Mouse (Mus musculus): ENCODE results near the gene Zfp53. TPM values are rescaled to one million over a fixed set of nuclear protein-coding genes. Genes with fewer than 3 reads are reported as not detected.
A peak's percentile ranks its signal among the peaks of the same experiment; 100 is the strongest.
"Not testable (repeated sequence)": the region's sequence is repeated elsewhere in the genome, so short reads cannot be mapped to it uniquely, and the experiment has no call there.

Gene Zfp53
- total and polyA plus RNA-seq, 2 experiments from 2014 or later: 6.2 to 11.3 TPM

DNA sequence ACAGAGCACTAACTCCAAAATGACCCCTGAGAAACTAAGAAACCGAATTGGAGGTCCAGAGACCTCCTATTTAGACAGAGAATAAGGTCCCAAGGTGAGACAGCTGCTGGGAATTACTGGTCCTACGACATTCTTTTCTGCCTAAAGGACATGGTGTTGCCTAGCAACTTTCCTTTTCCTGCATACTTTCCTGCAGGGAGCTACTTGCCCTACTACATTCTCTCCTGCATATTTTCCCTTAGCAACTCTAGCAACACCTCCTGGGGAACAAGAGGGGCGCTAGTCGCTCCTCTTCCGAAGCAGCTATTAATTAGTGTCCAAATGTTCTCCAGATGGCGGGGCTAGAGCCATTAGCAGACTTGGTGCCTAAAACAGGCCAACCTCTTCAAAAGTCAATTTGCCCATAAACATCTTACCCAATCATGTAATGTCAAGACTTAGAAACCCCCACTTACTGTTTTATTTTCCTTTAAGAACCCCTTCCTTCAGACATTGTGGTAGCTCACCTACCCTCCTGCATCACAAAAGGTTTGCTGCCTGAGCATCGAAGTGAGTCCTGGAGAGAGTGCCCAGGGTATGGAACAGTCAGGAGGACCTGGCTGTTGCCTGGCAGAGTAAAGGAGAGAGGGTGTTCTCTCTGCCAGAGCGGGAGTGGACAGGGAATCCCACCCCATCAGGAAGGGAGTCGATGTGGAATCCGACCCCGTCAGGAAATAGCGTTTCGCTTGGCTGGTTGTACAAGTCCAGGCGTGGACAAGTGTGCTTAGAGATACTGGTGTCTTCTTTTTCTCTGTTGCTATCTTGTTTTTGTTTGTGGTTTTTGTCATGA is 15.2 kb upstream of the Zfp53 start:
- Histone ChIP-seq H3K36me3 (ENCODE audit: insufficient read depth) (no peaks in the 10 kb centered on the region), H3K4me2 (ENCODE audit: low read depth) (no peak overlapping the region), H3K9ac (no peak overlapping the region), H3K27ac (ENCODE audit: low read depth, low read length) (no peak overlapping the region), H3K4me1 (ENCODE audit: insufficient read depth) (no peaks in the 10 kb centered on the region), H3K9me3 (ENCODE audit: low read length) (no peaks in the 10 kb centered on the region), H3K4me3 (ENCODE audit: low read depth, low read length) (no peak overlapping the region), H3K27me3 (ENCODE audit: insufficient read depth, low read length) (no peaks in the 10 kb centered on the region)
- ATAC-seq (peak; percentile 27; the same call in 1 of the 2 replicates), DNase-seq (no peak)
- 47% methylated on average over 14 of the region's 14 CpGs for WGBS
- 0 out of 2 replicates have a peak, but pooled peaks have one; percentile 6 for TF ChIP-seq CTCF (IDR thresholded peaks at IDR 0.05; ENCODE audit: low read depth)

DNA sequence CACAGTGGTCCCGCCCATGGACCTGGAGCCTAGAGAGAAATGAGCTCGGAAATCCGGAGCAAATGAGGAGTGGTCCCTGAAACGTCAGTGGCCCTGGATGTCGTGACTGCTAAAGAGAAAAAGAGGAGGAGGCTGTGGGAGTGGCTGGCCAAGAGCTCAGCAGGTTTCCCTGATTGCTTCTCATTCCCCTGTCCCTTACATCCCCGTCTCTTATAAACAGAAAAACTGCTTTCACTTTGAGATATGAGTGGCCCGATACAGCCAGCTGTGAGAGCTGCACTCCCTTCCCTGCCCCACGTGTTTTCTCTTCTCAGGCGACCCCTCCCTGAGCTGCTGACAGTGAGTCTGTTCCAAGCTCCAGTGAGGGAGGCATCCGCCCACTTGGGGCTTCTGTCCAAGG is 14.1 kb upstream of the Zfp53 start:
- ATAC-seq; H3K27ac ChIP-seq (ENCODE audit: low read depth, low read length); H3K36me3 ChIP-seq (ENCODE audit: insufficient read depth); H3K27me3 ChIP-seq (ENCODE audit: insufficient read depth, low read length); H3K4me3 ChIP-seq (ENCODE audit: low read depth, low read length); H3K4me1 ChIP-seq (ENCODE audit: insufficient read depth); DNase-seq; H3K4me2 ChIP-seq (ENCODE audit: low read depth); H3K9me3 ChIP-seq (ENCODE audit: low read length); H3K9ac ChIP-seq: not testable (repeated sequence)
- WGBS: 20% methylated on average over 8 of the region's 10 CpGs

DNA sequence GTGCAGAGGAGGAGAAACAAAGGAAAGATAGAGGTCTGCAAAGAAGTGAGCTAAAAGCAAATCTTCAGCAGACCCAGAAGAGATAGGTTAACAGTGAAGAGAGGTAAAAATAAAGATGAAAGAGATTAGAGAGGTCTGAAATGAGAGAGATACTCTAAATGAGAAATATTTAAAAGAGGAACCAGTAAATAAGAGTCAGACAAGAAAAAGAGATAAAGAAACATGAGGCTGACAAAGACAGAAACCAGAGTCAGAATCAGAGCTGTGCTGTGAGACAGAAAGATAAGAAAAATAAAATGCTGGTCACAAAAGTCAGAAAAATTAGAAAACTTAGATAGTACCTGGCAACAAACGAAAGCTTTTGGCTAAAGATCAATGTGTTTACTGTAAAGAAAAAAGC is 13.5 kb upstream of the Zfp53 start:
- H3K36me3 ChIP-seq (ENCODE audit: insufficient read depth); H3K4me2 ChIP-seq (ENCODE audit: low read depth); H3K9ac ChIP-seq; H3K27ac ChIP-seq (ENCODE audit: low read depth, low read length); H3K9me3 ChIP-seq (ENCODE audit: low read length); H3K4me3 ChIP-seq (ENCODE audit: low read depth, low read length); DNase-seq; ATAC-seq; H3K4me1 ChIP-seq (ENCODE audit: insufficient read depth); H3K27me3 ChIP-seq (ENCODE audit: insufficient read depth, low read length): not testable (repeated sequence)
- WGBS: 75% methylated on average over 1 of the region's 1 CpGs

DNA sequence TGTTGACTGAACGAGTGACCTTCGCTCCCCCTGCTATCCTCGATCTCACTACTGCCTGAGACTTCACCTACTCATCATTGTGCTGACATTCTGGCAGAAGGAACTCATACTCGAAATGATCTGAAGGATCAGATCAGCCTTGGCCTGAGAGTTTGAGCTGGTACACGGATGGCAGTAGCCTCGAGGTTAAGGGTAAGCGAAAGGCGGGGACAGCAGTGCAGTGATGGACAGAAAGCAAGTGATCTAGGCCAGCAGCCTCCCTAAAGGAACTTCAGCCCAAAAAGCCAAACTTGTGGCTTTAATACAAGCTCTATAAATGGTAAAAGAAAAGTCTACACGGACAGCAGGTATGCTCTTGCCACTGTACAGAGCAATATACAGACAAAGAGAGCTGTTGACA is 12.4 kb upstream of the Zfp53 start:
- not testable (repeated sequence) for H3K27ac ChIP-seq (ENCODE audit: low read depth, low read length); ATAC-seq; H3K9ac ChIP-seq; H3K9me3 ChIP-seq (ENCODE audit: low read length); H3K4me1 ChIP-seq (ENCODE audit: insufficient read depth); H3K27me3 ChIP-seq (ENCODE audit: insufficient read depth, low read length); H3K4me2 ChIP-seq (ENCODE audit: low read depth); DNase-seq; H3K36me3 ChIP-seq (ENCODE audit: insufficient read depth); H3K4me3 ChIP-seq (ENCODE audit: low read depth, low read length)
- 95% methylated on average over 4 of the region's 9 CpGs for WGBS

DNA sequence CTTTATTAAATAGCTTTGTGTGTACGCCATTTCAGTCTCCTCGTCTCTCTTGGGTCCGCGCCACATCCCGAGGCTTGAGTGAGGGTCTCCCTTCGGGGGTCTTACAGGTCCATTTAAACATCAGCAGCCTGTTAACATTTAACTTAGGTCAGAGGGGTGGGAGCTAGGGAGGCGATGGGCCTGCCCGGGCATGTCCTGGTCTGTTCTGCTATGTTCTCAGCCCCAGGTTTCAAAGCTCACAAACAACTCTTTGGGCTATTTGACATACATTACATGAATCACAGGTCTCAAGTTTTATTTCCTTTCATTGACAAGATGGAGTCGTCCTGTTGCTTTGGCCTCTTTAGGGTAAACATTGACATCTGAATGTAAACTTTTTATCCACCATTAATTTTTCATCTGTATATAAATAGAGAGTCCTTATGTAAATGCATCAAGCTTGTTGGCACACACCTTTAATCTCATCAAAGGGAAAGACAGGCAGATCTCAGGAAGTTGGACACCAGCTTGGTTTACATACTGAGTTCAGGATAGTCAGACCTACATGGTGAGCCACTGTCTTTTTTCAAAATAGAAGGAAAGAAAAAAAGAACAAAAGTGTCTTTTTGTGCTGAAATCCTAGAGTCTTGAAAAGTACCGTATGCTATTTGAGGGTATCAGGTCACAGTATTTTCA is 10.6 kb upstream of the Zfp53 start:
- H3K27ac ChIP-seq (ENCODE audit: low read depth, low read length); H3K4me2 ChIP-seq (ENCODE audit: low read depth); DNase-seq; ATAC-seq; H3K36me3 ChIP-seq (ENCODE audit: insufficient read depth); H3K27me3 ChIP-seq (ENCODE audit: insufficient read depth, low read length); H3K4me1 ChIP-seq (ENCODE audit: insufficient read depth); H3K9me3 ChIP-seq (ENCODE audit: low read length); H3K4me3 ChIP-seq (ENCODE audit: low read depth, low read length); H3K9ac ChIP-seq: not testable (repeated sequence)
- WGBS: 88% methylated on average over 10 of the region's 10 CpGs

DNA sequence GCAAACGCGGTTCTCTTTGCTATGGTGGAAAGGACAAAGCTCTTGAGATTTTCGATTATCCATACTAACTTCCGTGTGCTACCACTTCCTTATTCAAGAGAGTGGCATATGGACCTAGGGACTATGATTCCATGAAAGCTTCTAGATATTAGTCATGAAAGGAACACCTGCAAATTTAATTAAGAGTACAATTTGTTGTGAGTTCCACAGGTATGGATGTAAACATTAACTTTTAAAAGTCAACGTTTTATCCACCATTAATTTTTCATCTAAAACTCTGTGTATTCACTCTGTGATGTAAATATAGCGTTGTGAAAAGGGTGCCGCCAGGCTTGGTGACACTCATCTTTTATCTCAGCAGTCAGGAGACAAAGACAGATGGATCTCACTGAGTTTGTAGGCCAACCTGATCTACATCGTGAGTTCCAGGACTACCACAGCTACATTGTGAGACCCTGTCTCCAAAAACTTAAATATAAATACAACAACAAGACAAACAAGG is 753 bp downstream of the Zfp53 start:
- H3K4me1 ChIP-seq (ENCODE audit: insufficient read depth): 0 out of 2 replicates have a peak, but pooled peaks cover 7% of the 10 kb centered on the region
- no peaks in the 10 kb centered on the region for H3K9me3 ChIP-seq (ENCODE audit: low read length)
- peak overlapping the region; percentile 66 for H3K4me2 ChIP-seq (ENCODE audit: low read depth)
- peak overlapping the region; percentile 66; the same call in 1 of the 2 replicates for H3K27ac ChIP-seq (ENCODE audit: low read depth, low read length)
- no peaks in the 10 kb centered on the region for H3K27me3 ChIP-seq (ENCODE audit: insufficient read depth, low read length)
- no peaks in the 10 kb centered on the region for H3K36me3 ChIP-seq (ENCODE audit: insufficient read depth)
- no peak for ATAC-seq
- DNase-seq: no peak
- TF ChIP-seq CTCF (IDR thresholded peaks at IDR 0.05; ENCODE audit: low read depth): no peak
- H3K4me3 ChIP-seq (ENCODE audit: low read depth, low read length): peak overlapping the region; percentile 73
- H3K9ac ChIP-seq: peak overlapping the region; percentile 76
- 16% methylated on average over 8 of the region's 8 CpGs for WGBS

DNA sequence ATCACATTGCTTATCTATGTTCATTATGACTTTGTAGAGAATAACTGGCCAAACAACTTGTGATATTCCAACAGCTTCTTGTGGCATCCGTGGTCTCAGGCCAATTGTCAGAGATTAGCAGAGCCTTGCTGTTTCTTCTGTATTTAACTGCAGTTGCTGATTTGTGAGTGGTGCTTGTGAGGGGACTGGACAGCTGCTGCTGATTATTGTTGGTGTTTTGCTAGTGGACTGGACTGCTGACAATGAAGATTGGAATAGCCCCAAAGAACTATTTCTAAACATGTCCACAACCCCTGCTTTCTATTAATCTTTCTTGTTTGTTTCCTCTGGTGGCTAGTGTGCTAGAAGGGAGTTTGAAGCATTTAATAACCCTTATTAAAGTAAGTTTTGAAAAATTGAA is 12.6 kb downstream of the Zfp53 start:
- TF ChIP-seq CTCF (IDR thresholded peaks at IDR 0.05; ENCODE audit: low read depth): no peak
- Histone ChIP-seq H3K27ac (ENCODE audit: low read depth, low read length) (no peak overlapping the region), H3K27me3 (ENCODE audit: insufficient read depth, low read length) (no peaks in the 10 kb centered on the region), H3K4me3 (ENCODE audit: low read depth, low read length) (no peak overlapping the region), H3K4me2 (ENCODE audit: low read depth) (no peak overlapping the region), H3K9me3 (ENCODE audit: low read length) (no peaks in the 10 kb centered on the region), H3K9ac (no peak overlapping the region), H3K36me3 (ENCODE audit: insufficient read depth) (peaks cover 6% of the 10 kb centered on the region), H3K4me1 (ENCODE audit: insufficient read depth) (no peaks in the 10 kb centered on the region)
- no peak for DNase-seq
- ATAC-seq: no peak
- WGBS: 81% methylated on average over 1 of the region's 1 CpGs

Data from forebrain, postnatal 0 days (tissue).